ENCODE assay signal across 14 mouse cellular contexts in genomic region chrX:110817211-110817610, GRCm38 (mm10). TPM values are rescaled to one million over a fixed set of nuclear protein-coding genes. Genes with fewer than 3 reads are reported as not detected.
DNase-seq lines count a peak whose midpoint lies in the region; ATAC-seq and TF ChIP-seq lines count a peak whose summit lies in the region.
"Had no signal": no experiment of that assay in that cellular context is flagged by ENCODE, and none has a peak within 500 bp of the region (broad histone marks: within the 10 kb centered on the region; RNA-seq: fewer than 3 reads in every experiment).

No protein-coding gene starts in this region.

- no peak overlapping the region for H3K9ac ChIP-seq in heart, embryonic 12.5 days
- no peak overlapping the region for H3K9ac ChIP-seq in embryonic facial prominence, embryonic 11.5 days (replicated peaks; ENCODE audit: low read length)
- H3K9ac ChIP-seq in hindbrain, embryonic 12.5 days, result peak overlapping the region; percentile 73
- H3K9ac ChIP-seq in midbrain, postnatal 0 days (replicated peaks; ENCODE audit: low read length, poor library complexity, severe bottlenecking), result peak overlapping the region; percentile 74
- H3K9ac ChIP-seq: liver, embryonic 13.5 days had no signal

- 0 out of 2 replicates have a peak overlapping the region, but pooled peaks have one; percentile 2 for H3K4me3 ChIP-seq in heart, embryonic 12.5 days
- H3K4me3 ChIP-seq in embryonic facial prominence, embryonic 11.5 days (ENCODE audit: low read depth, low read length), result peak overlapping the region; percentile 37
- H3K4me3 ChIP-seq in hindbrain, embryonic 12.5 days, result peak overlapping the region; percentile 52
- peak overlapping the region; percentile 54 for H3K4me3 ChIP-seq in midbrain, postnatal 0 days (ENCODE audit: low read depth, low read length)
- H3K4me3 ChIP-seq: liver, embryonic 13.5 days; megakaryocyte, embryonic 14.5 days had no signal

- no peaks in the 10 kb centered on the region for H3K4me1 ChIP-seq in heart, embryonic 12.5 days (replicated peaks)
- no peaks in the 10 kb centered on the region for H3K4me1 ChIP-seq in embryonic facial prominence, embryonic 11.5 days (ENCODE audit: control insufficient read depth, insufficient read depth, low read length)
- H3K4me1 ChIP-seq in hindbrain, embryonic 12.5 days, result no peaks in the 10 kb centered on the region
- H3K4me1 ChIP-seq in midbrain, postnatal 0 days (ENCODE audit: insufficient read depth, low read length), result no peaks in the 10 kb centered on the region
- H3K4me1 ChIP-seq: liver, embryonic 13.5 days had no signal

- peak overlapping the region; percentile 59; the same call in 1 of the 2 replicates for H3K4me2 ChIP-seq in heart, embryonic 12.5 days
- peak overlapping the region; percentile 16; the same call in 1 of the 2 replicates for H3K4me2 ChIP-seq in embryonic facial prominence, embryonic 11.5 days (ENCODE audit: low read depth, low read length)
- peak overlapping the region; percentile 48 for H3K4me2 ChIP-seq in hindbrain, embryonic 12.5 days (replicated peaks)
- H3K4me2 ChIP-seq in midbrain, postnatal 0 days (ENCODE audit: low read depth, low read length, poor library complexity, severe bottlenecking), result peak overlapping the region; percentile 51
- H3K4me2 ChIP-seq: liver, embryonic 13.5 days had no signal

- DNase-seq in heart, adult 8-10 months (ENCODE audit: low spot score), result no peak
- DNase-seq in embryonic facial prominence, embryonic 11.5 days (ENCODE audit: low spot score), result no peak
- no peak for DNase-seq in midbrain, postnatal 0 days (ENCODE audit: low spot score)
- no peak for DNase-seq in right cerebral cortex, postnatal 14 days
- DNase-seq in ovary, adult 18-20 months (ENCODE audit: low spot score), result no peak
- no peak for DNase-seq in layer of hippocampus, postnatal 25 days (ENCODE audit: extremely low spot score in 1 of 2, low spot score in 1 of 2)
- DNase-seq: kidney, adult 2 months; liver, embryonic 13.5 days; right cerebral cortex, adult 18-20 months had no signal

- TF ChIP-seq CTCF in midbrain, postnatal 0 days (IDR thresholded peaks at IDR 0.05), result no peak

- no peak for ATAC-seq in heart, embryonic 12.5 days (ENCODE audit: insufficient number of reproducible peaks, low FRiP score)
- no peak for ATAC-seq in embryonic facial prominence, embryonic 11.5 days (replicated peaks; ENCODE audit: insufficient number of reproducible peaks, low FRiP score, low TSS enrichment, low read depth)
- no peak for ATAC-seq in hindbrain, embryonic 12.5 days (ENCODE audit: low FRiP score)
- ATAC-seq in midbrain, postnatal 0 days (ENCODE audit: low FRiP score), result no peak
- ATAC-seq: CD4-positive, CD25-positive, alpha-beta regulatory T cell, adult 4 months had no signal

- H3K27ac ChIP-seq in heart, embryonic 12.5 days (ENCODE audit: poor library complexity, severe bottlenecking), result no peak overlapping the region
- no peak overlapping the region for H3K27ac ChIP-seq in embryonic facial prominence, embryonic 11.5 days (replicated peaks; ENCODE audit: low read depth, low read length)
- H3K27ac ChIP-seq in hindbrain, embryonic 12.5 days, result peak overlapping the region; percentile 57
- peak overlapping the region; percentile 78 for H3K27ac ChIP-seq in midbrain, postnatal 0 days (ENCODE audit: low read depth, low read length)
- H3K27ac ChIP-seq: liver, embryonic 13.5 days had no signal

- H3K27me3 ChIP-seq in heart, embryonic 12.5 days (replicated peaks), result peaks cover 28% of the 10 kb centered on the region
- peaks cover 4% of the 10 kb centered on the region; the same call in 1 of the 2 replicates for H3K27me3 ChIP-seq in embryonic facial prominence, embryonic 11.5 days (ENCODE audit: control insufficient read depth, insufficient read depth, low read length)
- H3K27me3 ChIP-seq in hindbrain, embryonic 12.5 days, result no peaks in the 10 kb centered on the region
- no peaks in the 10 kb centered on the region for H3K27me3 ChIP-seq in midbrain, postnatal 0 days (ENCODE audit: insufficient read depth, low read length)

- no peaks in the 10 kb centered on the region for H3K9me3 ChIP-seq in heart, embryonic 12.5 days (replicated peaks)
- no peaks in the 10 kb centered on the region for H3K9me3 ChIP-seq in embryonic facial prominence, embryonic 11.5 days (replicated peaks; ENCODE audit: control insufficient read depth, low read length)
- no peaks in the 10 kb centered on the region for H3K9me3 ChIP-seq in hindbrain, embryonic 12.5 days (replicated peaks)
- no peaks in the 10 kb centered on the region for H3K9me3 ChIP-seq in midbrain, postnatal 0 days (ENCODE audit: low read length)
- H3K9me3 ChIP-seq: liver, embryonic 13.5 days had no signal

- no peaks in the 10 kb centered on the region for H3K36me3 ChIP-seq in heart, embryonic 12.5 days
- no peaks in the 10 kb centered on the region for H3K36me3 ChIP-seq in embryonic facial prominence, embryonic 11.5 days (replicated peaks; ENCODE audit: control insufficient read depth, insufficient read depth, low read depth, low read length)
- no peaks in the 10 kb centered on the region for H3K36me3 ChIP-seq in hindbrain, embryonic 12.5 days
- H3K36me3 ChIP-seq in midbrain, postnatal 0 days (ENCODE audit: insufficient read depth, low read length), result no peaks in the 10 kb centered on the region
- H3K36me3 ChIP-seq: liver, embryonic 13.5 days had no signal

- WGBS in heart, embryonic 12.5 days, result 21% methylated on average over 10 of the region's 10 CpGs
- WGBS in embryonic facial prominence, embryonic 11.5 days, result 22% methylated on average over 10 of the region's 10 CpGs
- WGBS in hindbrain, embryonic 12.5 days, result 17% methylated on average over 10 of the region's 10 CpGs
- WGBS in midbrain, postnatal 0 days, result 11% methylated on average over 10 of the region's 10 CpGs

RNA-seq across cellular contexts. Expression of gene Pou3f4, which starts 3.1 kb away (rescaled TPM):
- polyA plus RNA-seq in heart, embryonic 12.5 days (2016; fragmentation: Nextera tagmentation; extraction: Ambion mirVana), result 0.17 and 0.18 TPM in 2 replicates
- total RNA-seq in heart, adult 8-10 months (2022), result not detected
- polyA plus RNA-seq in embryonic facial prominence, embryonic 11.5 days (2014; fragmentation: Nextera tagmentation; extraction: Ambion mirVana), result 2.9 and 3.9 TPM in 2 replicates
- polyA plus RNA-seq in hindbrain, embryonic 12.5 days (2016; fragmentation: Nextera tagmentation; extraction: Ambion mirVana), result 15.5 and 20.2 TPM in 2 replicates
- total RNA-seq in midbrain, postnatal 0 days (2014; rRNA removed), result 43.9 and 49.8 TPM in 2 replicates
- polyA plus RNA-seq in midbrain, postnatal 0 days (2015; fragmentation: Nextera tagmentation; extraction: Ambion mirVana), result 11.4 and 12.4 TPM in 2 replicates
- total RNA-seq in layer of hippocampus, postnatal 25 days (2021), result 1 to 10 TPM; 4.8 to 5.5 TPM
- polyA plus RNA-seq: CD4-positive, CD25-positive, alpha-beta regulatory T cell, adult 4 months; kidney, adult 2 months; liver, embryonic 13.5 days; thymus, postnatal 0 days had no signal

Comparison
In these comparisons a context has a peak if more than half of its experiments do, and no peak if none do; other contexts are left out.
1. H3K27ac ChIP-seq: peak in hindbrain, embryonic 12.5 days (single experiment) and midbrain, postnatal 0 days (single experiment); none in heart, embryonic 12.5 days (single experiment) and embryonic facial prominence, embryonic 11.5 days (single experiment).
2. H3K4me3 ChIP-seq: peak in every context shown above with its lines; median percentile 54 in midbrain, postnatal 0 days; 52 in hindbrain, embryonic 12.5 days; 37 in embryonic facial prominence, embryonic 11.5 days; 2 in heart, embryonic 12.5 days.
3. H3K9ac ChIP-seq: peak in hindbrain, embryonic 12.5 days (single experiment) and midbrain, postnatal 0 days (single experiment); none in heart, embryonic 12.5 days (single experiment) and embryonic facial prominence, embryonic 11.5 days (single experiment).
4. Peak in every context shown above with its lines, with median percentiles within 50 percentile points of each other: H3K4me2 ChIP-seq.